Mouse (Mus musculus) forebrain, embryonic 11.5 days (tissue): ENCODE results near the gene Ssxb3. TPM values are rescaled to one million over a fixed set of nuclear protein-coding genes. Genes with fewer than 3 reads are reported as not detected.
"Not testable (repeated sequence)": the region's sequence is repeated elsewhere in the genome, so short reads cannot be mapped to it uniquely, and the experiment has no call there.

Source experiments
- ATAC-seq: fragments of 200-750 bp; cut with Nextera tagmentation; replicated peaks from 2 replicates; pipeline ENCODE4 v1.8.0; 2017; ENCODE audit warnings: moderate TSS enrichment; ENCODE audit not compliant: low FRiP score
- DNase-seq: peaks from one replicate; pipeline ENCODE4 v3.0.0-alpha.2; 2017; ENCODE audit warnings: low spot score
- H3K27ac ChIP-seq: fragments of 300-500 bp; sonication (generic); 2 replicates; pipeline ENCODE4 v1.5.1; 2014; ENCODE audit warnings: low read depth, low read length
- H3K27me3 ChIP-seq: fragments of 300-500 bp; sonication (generic); 2 replicates; pipeline ENCODE4 v1.6.1; 2014; ENCODE audit warnings: mild to moderate bottlenecking, low read length, mixed read lengths; ENCODE audit not compliant: control insufficient read depth, insufficient read depth
- H3K36me3 ChIP-seq: fragments of 300-500 bp; sonication (generic); 2 replicates; pipeline ENCODE4 v1.6.1; 2014; ENCODE audit warnings: mild to moderate bottlenecking, low read length, moderate library complexity, mixed read lengths; ENCODE audit not compliant: control insufficient read depth, insufficient read depth
- H3K4me1 ChIP-seq: fragments of 300-500 bp; sonication (generic); replicated peaks from 2 replicates; pipeline ENCODE4 v1.6.1; 2014; ENCODE audit warnings: low read length, mixed read lengths; ENCODE audit not compliant: control insufficient read depth, insufficient read depth
- H3K4me2 ChIP-seq: fragments of 300-500 bp; sonication (generic); 2 replicates; pipeline ENCODE4 v1.6.1; 2014; ENCODE audit warnings: low read depth, mild to moderate bottlenecking, low read length, moderate library complexity, mixed read lengths; ENCODE audit not compliant: severe bottlenecking
- H3K4me3 ChIP-seq: fragments of 300-500 bp; sonication (generic); 2 replicates; pipeline ENCODE4 v1.5.1; 2014; ENCODE audit warnings: low read depth, low read length
- H3K9ac ChIP-seq: fragments of 300-500 bp; sonication (generic); 2 replicates; pipeline ENCODE4 v1.6.1; 2014; ENCODE audit warnings: low read length
- H3K9me3 ChIP-seq: fragments of 300-500 bp; sonication (generic); 2 replicates; pipeline ENCODE4 v1.6.1; 2016; ENCODE audit warnings: low read length, mixed read lengths; ENCODE audit not compliant: control insufficient read depth
- WGBS: fragments of 180-500 bp; shearing (Covaris S2); extraction: QIAGEN DNeasy Blood & Tissue Kit; methylation state at CpG from one replicate; pipeline ENCODE4 v1.1.7; 2014; 5-methylcytosine and 5-hydroxymethylcytosine counted together
- polyA plus RNA-seq: library from polyadenylated mRNA; unstranded; fragments of >200 nt; fragmentation: Nextera tagmentation; extraction: Ambion mirVana; gene quantifications from 2 replicates; pipeline ENCODE4 v1.2.1, GENCODE M21; 2014

The Ssxb3 gene
- not detected in 2 replicates for polyA plus RNA-seq

DNA sequence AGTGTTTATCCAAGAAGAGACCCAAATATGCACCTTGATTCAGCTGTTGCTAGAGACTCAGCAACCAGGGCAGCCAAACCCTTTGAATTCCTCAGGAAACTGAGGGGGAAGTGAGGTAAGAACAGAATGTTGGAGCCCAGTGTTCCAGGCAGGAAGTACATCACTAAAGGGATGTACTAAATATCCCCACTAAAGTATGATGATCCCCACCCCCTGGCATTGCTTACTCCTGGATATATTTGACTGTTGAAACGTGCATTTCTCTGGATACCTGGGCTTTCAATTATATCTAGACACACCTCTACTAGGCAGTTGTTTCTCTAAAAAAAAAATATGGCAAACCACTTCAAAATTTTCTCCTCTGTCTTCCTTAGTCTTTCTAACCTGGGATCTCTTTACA lies at the start of gene Ssxb3:
TSS of gene Ssxb3 (minus strand) at position 101 of the 400 bp plus-strand sequence.
- WGBS: 32% methylated on average over 1 of the region's 1 CpGs
- H3K4me1 ChIP-seq, H3K4me2 ChIP-seq, H3K4me3 ChIP-seq, ATAC-seq, H3K9me3 ChIP-seq, H3K27me3 ChIP-seq, H3K27ac ChIP-seq, H3K9ac ChIP-seq, H3K36me3 ChIP-seq, DNase-seq: not testable (repeated sequence)

DNA sequence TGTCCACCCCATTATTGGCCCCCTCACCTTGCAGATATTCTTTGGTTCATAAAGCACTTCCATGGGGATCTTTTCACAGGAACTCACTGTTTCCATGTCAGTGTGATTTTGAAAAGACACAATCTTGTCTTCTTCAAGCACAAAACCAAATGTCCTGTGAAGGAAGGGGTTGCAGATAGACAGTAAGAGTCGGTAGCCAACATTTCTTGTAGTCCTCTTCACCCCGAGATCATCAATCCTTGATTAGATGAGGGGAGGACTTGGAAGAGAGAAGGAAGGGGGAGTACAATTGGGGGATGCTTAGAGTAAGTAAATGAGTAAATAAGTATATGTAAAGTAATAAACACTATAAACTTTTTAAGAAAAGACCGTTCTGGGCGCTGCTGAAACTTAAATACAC lies 43.5 kb downstream of the Ssxb3 start, which contains the start of gene Ssxb6:
TSS of gene Ssxb6 (minus strand) at position 101 of the 400 bp plus-strand sequence.
- 74% methylated on average over 4 of the region's 4 CpGs for WGBS
- not testable (repeated sequence) for H3K4me1 ChIP-seq, DNase-seq, H3K27ac ChIP-seq, H3K9me3 ChIP-seq, H3K27me3 ChIP-seq, H3K36me3 ChIP-seq, H3K4me2 ChIP-seq, H3K9ac ChIP-seq, H3K4me3 ChIP-seq, ATAC-seq

Other genes starting within 250 kb of the Ssxb3 start
- gene Ssxb9, start 224.8 kb downstream of the Ssxb3 start, polyA plus RNA-seq: not detected in 2 replicates
- gene Ssxb1, start 178.5 kb downstream of the Ssxb3 start, polyA plus RNA-seq: not detected in 2 replicates
- gene Ssxb2, start 130.1 kb downstream of the Ssxb3 start, polyA plus RNA-seq: not detected in 2 replicates
- not detected in 2 replicates for gene Gm14459, start 66.9 kb downstream of the Ssxb3 start, polyA plus RNA-seq
- not detected in 2 replicates for gene Ssxb6, start 43.6 kb downstream of the Ssxb3 start, polyA plus RNA-seq
- gene Ssxb8, start 99.0 kb upstream of the Ssxb3 start, polyA plus RNA-seq: not detected in 2 replicates
- not detected in 2 replicates for gene Ssx9, start 156.6 kb upstream of the Ssxb3 start, polyA plus RNA-seq
- gene Ssxb5, start 211.9 kb upstream of the Ssxb3 start, polyA plus RNA-seq: not detected in 2 replicates